Mouse (Mus musculus): ENCODE measurements around the gene Hif1an. TPM values are rescaled to one million over a fixed set of nuclear protein-coding genes. Genes with fewer than 3 reads are reported as not detected.

Gene Hif1an
- polyA plus RNA-seq, 1 experiment from 2014 or later, result 24.2 TPM

- H3K9me3 ChIP-seq (ENCODE audit: control insufficient read depth, low read length), result no peaks in the 10 kb centered on the region
- WGBS, result 94% methylated on average over 4 of the region's 4 CpGs
- H3K36me3 ChIP-seq (ENCODE audit: control insufficient read depth, insufficient read depth, low read length), result peaks cover 13% of the 10 kb centered on the region; the same call in 1 of the 2 replicates
- ATAC-seq (ENCODE audit: low FRiP score), result no peak
- peaks cover 7% of the 10 kb centered on the region for H3K4me1 ChIP-seq (ENCODE audit: control insufficient read depth, insufficient read depth, low read length)
- H3K4me3 ChIP-seq (ENCODE audit: low read depth, low read length), result no peak overlapping the region
- no peak overlapping the region for H3K27ac ChIP-seq (ENCODE audit: low read depth, low read length)
- no peaks in the 10 kb centered on the region for H3K27me3 ChIP-seq (ENCODE audit: control insufficient read depth, insufficient read depth, low read length)
- DNase-seq (ENCODE audit: low spot score, missing footprints), result no peak
- no peak overlapping the region for H3K9ac ChIP-seq (ENCODE audit: low read length)
- no peak overlapping the region for H3K4me2 ChIP-seq
These were observed 9.4 kb upstream of the Hif1an start for GRCm38 (mm10) chr19:44553286-44553685.

- peak overlapping the region; percentile 93 for H3K4me3 ChIP-seq (ENCODE audit: low read depth, low read length)
- peak overlapping the region; percentile 90 for H3K9ac ChIP-seq (ENCODE audit: low read length)
- DNase-seq (ENCODE audit: low spot score, missing footprints) (no peak), ATAC-seq (ENCODE audit: low FRiP score) (0 out of 2 replicates have a peak, but pooled peaks have one; percentile 17)
- no peaks in the 10 kb centered on the region for H3K27me3 ChIP-seq (ENCODE audit: control insufficient read depth, insufficient read depth, low read length)
- H3K4me2 ChIP-seq, result peak overlapping the region; percentile 91
- peaks cover 7% of the 10 kb centered on the region for H3K4me1 ChIP-seq (ENCODE audit: control insufficient read depth, insufficient read depth, low read length)
- 6% methylated on average over 8 of the region's 8 CpGs for WGBS
- no peak overlapping the region for H3K27ac ChIP-seq (ENCODE audit: low read depth, low read length)
- no peaks in the 10 kb centered on the region for H3K9me3 ChIP-seq (ENCODE audit: control insufficient read depth, low read length)
- H3K36me3 ChIP-seq (ENCODE audit: control insufficient read depth, insufficient read depth, low read length), result peaks cover 13% of the 10 kb centered on the region; the same call in 1 of the 2 replicates
These were observed 8.2 kb upstream of the Hif1an start for GRCm38 (mm10) chr19:44554490-44554860.

GRCm38 (mm10) chr19:44554861-44555590, 7.6 kb upstream of the Hif1an start, which contains the start of gene Ndufb8:
Ndufb8 (minus strand) TSS chr19:44555440.
- peak within 1 kb of the TSS; percentile 93 for H3K4me3 ChIP-seq (ENCODE audit: low read depth, low read length)
- peak; percentile 92 for ATAC-seq (ENCODE audit: low FRiP score)
- WGBS, result under 1% methylated on average over 50 of the region's 50 CpGs
- H3K36me3 ChIP-seq (ENCODE audit: control insufficient read depth, insufficient read depth, low read length), result peaks cover 9% of the 10 kb centered on the region; the same call in 1 of the 2 replicates
- peak within 1 kb of the TSS; percentile 90 for H3K9ac ChIP-seq (ENCODE audit: low read length)
- no peaks in the 10 kb centered on the region for H3K27me3 ChIP-seq (ENCODE audit: control insufficient read depth, insufficient read depth, low read length)
- H3K9me3 ChIP-seq (ENCODE audit: control insufficient read depth, low read length), result no peaks in the 10 kb centered on the region
- H3K4me2 ChIP-seq, result peak within 1 kb of the TSS; percentile 91
- DNase-seq (ENCODE audit: low spot score, missing footprints), result peak; percentile 100
- peaks cover 7% of the 10 kb centered on the region for H3K4me1 ChIP-seq (ENCODE audit: control insufficient read depth, insufficient read depth, low read length)
- no peak within 1 kb of the TSS for H3K27ac ChIP-seq (ENCODE audit: low read depth, low read length)

GRCm38 (mm10) chr19:44564006-44564405, 1.4 kb downstream of the Hif1an start:
- H3K27me3 ChIP-seq (ENCODE audit: control insufficient read depth, insufficient read depth, low read length), result no peaks in the 10 kb centered on the region
- no peak overlapping the region for H3K27ac ChIP-seq (ENCODE audit: low read depth, low read length)
- no peak for ATAC-seq (ENCODE audit: low FRiP score)
- no peak for DNase-seq (ENCODE audit: low spot score, missing footprints)
- H3K4me3 ChIP-seq (ENCODE audit: low read depth, low read length), result no peak overlapping the region
- no peak overlapping the region; the same call in 1 of the 2 replicates for H3K4me2 ChIP-seq
- 93% methylated on average over 14 of the region's 14 CpGs for WGBS
- peaks cover 11% of the 10 kb centered on the region for H3K4me1 ChIP-seq (ENCODE audit: control insufficient read depth, insufficient read depth, low read length)
- H3K9ac ChIP-seq (ENCODE audit: low read length), result no peak overlapping the region
- H3K9me3 ChIP-seq (ENCODE audit: control insufficient read depth, low read length), result no peaks in the 10 kb centered on the region
- H3K36me3 ChIP-seq (ENCODE audit: control insufficient read depth, insufficient read depth, low read length), result peaks cover 19% of the 10 kb centered on the region

- peaks cover 29% of the 10 kb centered on the region for H3K36me3 ChIP-seq (ENCODE audit: control insufficient read depth, insufficient read depth, low read length)
- no peak for DNase-seq (ENCODE audit: low spot score, missing footprints)
- 94% methylated on average over 3 of the region's 3 CpGs for WGBS
- no peaks in the 10 kb centered on the region for H3K27me3 ChIP-seq (ENCODE audit: control insufficient read depth, insufficient read depth, low read length)
- H3K4me3 ChIP-seq (ENCODE audit: low read depth, low read length), result no peak overlapping the region
- H3K9me3 ChIP-seq (ENCODE audit: control insufficient read depth, low read length), result no peaks in the 10 kb centered on the region
- peaks cover 11% of the 10 kb centered on the region for H3K4me1 ChIP-seq (ENCODE audit: control insufficient read depth, insufficient read depth, low read length)
- no peak overlapping the region for H3K27ac ChIP-seq (ENCODE audit: low read depth, low read length)
- ATAC-seq (ENCODE audit: low FRiP score), result no peak
- H3K9ac ChIP-seq (ENCODE audit: low read length), result no peak overlapping the region
- no peak overlapping the region for H3K4me2 ChIP-seq
These were observed 5.1 kb downstream of the Hif1an start for GRCm38 (mm10) chr19:44567763-44568162.

- Histone ChIP-seq H3K36me3 (ENCODE audit: control insufficient read depth, insufficient read depth, low read length) (peaks cover 6% of the 10 kb centered on the region), H3K27me3 (ENCODE audit: control insufficient read depth, insufficient read depth, low read length) (no peaks in the 10 kb centered on the region), H3K27ac (ENCODE audit: low read depth, low read length) (no peak overlapping the region), H3K4me2 (no peak overlapping the region), H3K9ac (ENCODE audit: low read length) (no peak overlapping the region), H3K4me3 (ENCODE audit: low read depth, low read length) (no peak overlapping the region), H3K9me3 (ENCODE audit: control insufficient read depth, low read length) (no peaks in the 10 kb centered on the region), H3K4me1 (ENCODE audit: control insufficient read depth, insufficient read depth, low read length) (no peaks in the 10 kb centered on the region)
- no peak for ATAC-seq (ENCODE audit: low FRiP score)
- no peak for DNase-seq (ENCODE audit: low spot score, missing footprints)
- WGBS, result 84% methylated on average over 7 of the region's 7 CpGs
These were observed 13.6 kb downstream of the Hif1an start for GRCm38 (mm10) chr19:44576275-44576674.

GRCm38 (mm10) chr19:44578038-44578437, 15.4 kb downstream of the Hif1an start:
- no peak for ATAC-seq (ENCODE audit: low FRiP score)

GRCm38 (mm10) chr19:44582103-44582502, 19.5 kb downstream of the Hif1an start:
- WGBS, result 83% methylated on average over 10 of the region's 10 CpGs
- DNase-seq (ENCODE audit: low spot score, missing footprints), result no peak
- Histone ChIP-seq H3K36me3 (ENCODE audit: control insufficient read depth, insufficient read depth, low read length) (no peaks in the 10 kb centered on the region), H3K4me1 (ENCODE audit: control insufficient read depth, insufficient read depth, low read length) (no peaks in the 10 kb centered on the region), H3K4me2 (no peak overlapping the region), H3K9ac (ENCODE audit: low read length) (no peak overlapping the region), H3K9me3 (ENCODE audit: control insufficient read depth, low read length) (no peaks in the 10 kb centered on the region), H3K4me3 (ENCODE audit: low read depth, low read length) (no peak overlapping the region), H3K27me3 (ENCODE audit: control insufficient read depth, insufficient read depth, low read length) (peaks cover 4% of the 10 kb centered on the region; the same call in 1 of the 2 replicates), H3K27ac (ENCODE audit: low read depth, low read length) (no peak overlapping the region)
- peak; percentile 14; the same call in 1 of the 2 replicates for ATAC-seq (ENCODE audit: low FRiP score)

More at GRCm38 (mm10) chr19:44578038-44578437, 15.4 kb downstream of the Hif1an start:
- Histone ChIP-seq H3K9ac (ENCODE audit: low read length) (no peak overlapping the region), H3K36me3 (ENCODE audit: control insufficient read depth, insufficient read depth, low read length) (no peaks in the 10 kb centered on the region), H3K27me3 (ENCODE audit: control insufficient read depth, insufficient read depth, low read length) (no peaks in the 10 kb centered on the region; the same call in 1 of the 2 replicates), H3K4me1 (ENCODE audit: control insufficient read depth, insufficient read depth, low read length) (no peaks in the 10 kb centered on the region), H3K4me2 (no peak overlapping the region), H3K27ac (ENCODE audit: low read depth, low read length) (no peak overlapping the region), H3K9me3 (ENCODE audit: control insufficient read depth, low read length) (no peaks in the 10 kb centered on the region), H3K4me3 (ENCODE audit: low read depth, low read length) (no peak overlapping the region)
- WGBS, result 79% methylated on average over 1 of the region's 1 CpGs
- no peak for DNase-seq (ENCODE audit: low spot score, missing footprints)

GRCm38 (mm10) chr19:44582638-44583309, 20.1 kb downstream of the Hif1an start:
- Histone ChIP-seq H3K4me1 (ENCODE audit: control insufficient read depth, insufficient read depth, low read length) (no peaks in the 10 kb centered on the region), H3K9me3 (ENCODE audit: control insufficient read depth, low read length) (no peaks in the 10 kb centered on the region), H3K9ac (ENCODE audit: low read length) (no peak overlapping the region), H3K4me2 (no peak overlapping the region), H3K27me3 (ENCODE audit: control insufficient read depth, insufficient read depth, low read length) (peaks cover 4% of the 10 kb centered on the region; the same call in 1 of the 2 replicates), H3K36me3 (ENCODE audit: control insufficient read depth, insufficient read depth, low read length) (no peaks in the 10 kb centered on the region), H3K27ac (ENCODE audit: low read depth, low read length) (no peak overlapping the region), H3K4me3 (ENCODE audit: low read depth, low read length) (no peak overlapping the region)
- ATAC-seq (ENCODE audit: low FRiP score), result peak; percentile 80
- DNase-seq (ENCODE audit: low spot score, missing footprints), result peak; percentile 100
- WGBS, result 32% methylated on average over 9 of the region's 9 CpGs

All from midbrain, embryonic 11.5 days (tissue).